Mouse (Mus musculus) regulatory T cell (primary cell): ENCODE results near the gene Mpped2.

Experiments used
- in situ Hi-C: fragments of 300-600 bp; cut with MboI, MseI; formaldehyde crosslinking; loops from one replicate; pipeline ENCODE4 v1.15.1; 2025; ENCODE audit warnings: high pct_unique_total_duplicates

Gene Mpped2

GRCm38 (mm10) chr2:106855623-106856350 is 162.7 kb downstream of the Mpped2 start:
- in situ Hi-C loops, result no loop called here

GRCm38 (mm10) chr2:106856361-106856961 is 163.4 kb downstream of the Mpped2 start:
- in situ Hi-C loops, result no loop called here

GRCm38 (mm10) chr2:106857258-106857657 is 164.2 kb downstream of the Mpped2 start:
- in situ Hi-C loops, result no loop called here

GRCm38 (mm10) chr2:106857711-106858110 is 164.6 kb downstream of the Mpped2 start:
- in situ Hi-C loops, result no loop called here

GRCm38 (mm10) chr2:106860856-106861679 is 168.0 kb downstream of the Mpped2 start:
- in situ Hi-C loops, result no loop called here

- in situ Hi-C loops, result no loop called here
Observed at GRCm38 (mm10) chr2:106863050-106863653, 170.1 kb downstream of the Mpped2 start.

- in situ Hi-C loops, result no loop called here
Observed at GRCm38 (mm10) chr2:106865148-106865786, 172.2 kb downstream of the Mpped2 start.

- in situ Hi-C loops, result no loop called here
Observed at GRCm38 (mm10) chr2:106866303-106866702, 173.2 kb downstream of the Mpped2 start.

- in situ Hi-C loops, result no loop called here
Observed at GRCm38 (mm10) chr2:106870886-106871285, 177.8 kb downstream of the Mpped2 start.

- in situ Hi-C loops, result no loop called here
Observed at GRCm38 (mm10) chr2:106873166-106873565, 180.1 kb downstream of the Mpped2 start.

- in situ Hi-C loops, result no loop called here
Observed at GRCm38 (mm10) chr2:106883390-106883789, 190.3 kb downstream of the Mpped2 start.

- in situ Hi-C loops, result no loop called here
Observed at GRCm38 (mm10) chr2:106888174-106888573, 195.1 kb downstream of the Mpped2 start.

- in situ Hi-C loops, result no loop called here
Observed at GRCm38 (mm10) chr2:106889297-106890000, 196.4 kb downstream of the Mpped2 start.

- in situ Hi-C loops, result no loop called here
Observed at GRCm38 (mm10) chr2:106893376-106893775, 200.3 kb downstream of the Mpped2 start.

- in situ Hi-C loops, result no loop called here
Observed at GRCm38 (mm10) chr2:106895326-106896023, 202.4 kb downstream of the Mpped2 start.

GRCm38 (mm10) chr2:106896024-106896384 is 202.9 kb downstream of the Mpped2 start:
- in situ Hi-C loops, result no loop called here

GRCm38 (mm10) chr2:106911951-106912480 is 218.9 kb downstream of the Mpped2 start:
- in situ Hi-C loops, result no loop called here
